Mouse (Mus musculus) forelimb bud, embryonic 11.5 days (tissue): ENCODE measurements at regions not wholly inside any gene's neighbourhood (a gene's known extent, or its start where the extent isn't known, plus 50 kb on each side); places are given as distances from the start of the nearest gene placed in this dataset.

Experiments used
- DNase-seq: peaks from one replicate; pipeline ENCODE4 v3.0.0-alpha.2; 2012; ENCODE audit warnings: low read depth, low spot score

GRCm38 (mm10) chr5:82142063-82142462 lies 1122.1 kb downstream of the Adgrl3 start:
- DNase-seq = no peak
